In the genomic region with DNA sequence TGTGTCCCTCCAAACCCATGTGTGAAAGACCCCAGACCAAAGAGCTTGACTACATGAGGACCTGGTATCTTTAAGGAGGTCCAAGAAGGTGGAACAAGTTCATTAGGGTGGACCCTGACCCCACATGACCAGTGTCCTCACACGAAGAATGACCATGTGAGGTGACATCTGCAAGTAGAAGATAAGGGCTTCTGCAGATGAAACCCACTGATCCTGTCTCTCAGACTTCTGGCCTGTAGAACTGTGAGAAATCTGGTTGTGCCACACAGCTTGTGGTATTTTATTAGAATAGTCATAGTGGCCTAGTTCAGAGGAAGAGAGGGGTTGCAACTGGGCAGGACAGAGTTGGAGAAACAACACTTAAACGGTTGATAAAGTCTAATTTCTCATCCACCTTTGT, we compare ENCODE assay signal across 15 mouse cellular contexts.
"Had no signal": no experiment of that assay in that cellular context is flagged by ENCODE, and none has a peak within 500 bp of the region (broad histone marks: within the 10 kb centered on the region; RNA-seq: fewer than 3 reads in every experiment).

No protein-coding gene starts in this region.

- H3K4me3 ChIP-seq: liver, embryonic 15.5 days; midbrain, embryonic 13.5 days; midbrain, embryonic 15.5 days; neural tube, embryonic 12.5 days; stomach, embryonic 15.5 days had no signal

- H3K36me3 ChIP-seq: liver, embryonic 15.5 days; midbrain, embryonic 13.5 days; midbrain, embryonic 15.5 days; neural tube, embryonic 12.5 days; stomach, embryonic 15.5 days had no signal

- H3K4me2 ChIP-seq: liver, embryonic 15.5 days; lung, embryonic 14.5 days; midbrain, embryonic 11.5 days; midbrain, embryonic 13.5 days; midbrain, embryonic 15.5 days; neural tube, embryonic 12.5 days; stomach, embryonic 15.5 days had no signal

- DNase-seq: lung, adult 18-20 months; lung, embryonic 14.5 days; lung, postnatal 10 days; lung, postnatal 4 days; right cerebral cortex, postnatal 14 days; thymus, adult 2 months; thymus, postnatal 25 days; thymus, postnatal 4 days had no signal

- H3K27me3 ChIP-seq: liver, embryonic 15.5 days; midbrain, embryonic 13.5 days; midbrain, embryonic 15.5 days; neural tube, embryonic 12.5 days; stomach, embryonic 15.5 days had no signal

- H3K9ac ChIP-seq: liver, embryonic 15.5 days; lung, embryonic 14.5 days; midbrain, embryonic 13.5 days; midbrain, embryonic 15.5 days; neural tube, embryonic 12.5 days; stomach, embryonic 15.5 days had no signal

- ATAC-seq: midbrain, embryonic 13.5 days; midbrain, embryonic 15.5 days had no signal

- H3K4me1 ChIP-seq: liver, embryonic 15.5 days; stomach, embryonic 15.5 days had no signal

- H3K9me3 ChIP-seq: liver, embryonic 15.5 days; midbrain, embryonic 13.5 days; midbrain, embryonic 15.5 days; neural tube, embryonic 12.5 days; stomach, embryonic 15.5 days had no signal

- H3K27ac ChIP-seq: liver, embryonic 15.5 days; midbrain, embryonic 13.5 days; midbrain, embryonic 15.5 days; neural tube, embryonic 12.5 days; stomach, embryonic 15.5 days; stomach, postnatal 0 days had no signal
